Mouse (Mus musculus) gastrocnemius, postnatal 10 days (tissue): ENCODE data around the gene Ino80d. TPM values are rescaled to one million over a fixed set of nuclear protein-coding genes. Genes with fewer than 3 reads are reported as not detected.

ENCODE experiments used
- DNase-seq: peaks from one replicate; pipeline ENCODE4 v3.0.0; 2021; ENCODE audit warnings: mixed read lengths
- total RNA-seq, 2 experiments: library from RNA; stranded (reverse); gene quantifications; 2 replicates each; pipeline ENCODE4 v1.2.3; 2021

Gene Ino80d
- total RNA-seq, 2 experiments from 2014 or later: 15.6 to 21.6 TPM

- DNase-seq: no peak
Measured at GRCm38 (mm10) chr1:63107614-63108327, 6.7 kb downstream of the Ino80d start.

GRCm38 (mm10) chr1:63102758-63103451, 11.6 kb downstream of the Ino80d start:
- DNase-seq: no peak

DNA sequence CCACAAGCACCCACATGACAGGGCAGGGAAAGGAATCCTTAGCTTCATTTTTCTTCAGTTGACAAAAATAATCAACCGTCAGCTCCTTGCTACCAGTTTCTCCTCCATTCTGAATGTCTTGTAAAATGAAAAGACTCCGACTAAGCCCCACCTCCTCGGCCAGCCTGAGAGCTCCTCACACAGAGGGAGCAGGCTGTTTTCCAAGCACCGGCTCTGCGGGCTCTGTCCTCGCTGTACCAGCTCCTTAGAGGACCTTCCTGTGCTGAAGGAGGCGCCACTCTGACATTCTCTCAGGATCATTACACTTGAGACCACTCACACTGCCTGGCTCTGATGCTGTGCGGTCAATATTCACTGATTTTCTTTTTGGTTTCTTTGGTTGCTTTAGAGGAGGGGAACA, 14.3 kb downstream of the Ino80d start:
- DNase-seq: no peak

GRCm38 (mm10) chr1:63098831-63099230, 15.6 kb downstream of the Ino80d start:
- DNase-seq: no peak

GRCm38 (mm10) chr1:63096071-63096470, 18.4 kb downstream of the Ino80d start:
- no peak for DNase-seq

GRCm38 (mm10) chr1:63089795-63090194, 24.7 kb downstream of the Ino80d start:
- DNase-seq: no peak

DNA sequence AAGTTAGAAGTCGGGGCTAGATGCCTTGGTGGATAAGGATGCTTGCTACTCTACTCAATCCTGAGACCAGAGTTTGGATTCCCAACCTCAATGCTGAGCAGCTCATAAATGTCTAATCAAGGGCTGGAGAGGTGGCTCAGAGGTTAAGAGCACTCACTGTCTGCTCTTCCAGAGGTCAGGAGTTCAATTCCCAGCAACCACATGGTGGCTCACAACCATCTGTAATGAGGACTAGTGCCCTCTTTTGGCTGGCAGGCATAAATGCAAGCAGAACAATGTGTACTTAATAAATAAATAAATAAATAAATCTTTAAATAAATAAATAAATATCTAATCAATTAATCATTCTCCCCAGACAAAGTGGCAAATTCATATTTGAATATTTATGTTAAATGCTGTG, 25.9 kb downstream of the Ino80d start:
- DNase-seq: no peak

DNA sequence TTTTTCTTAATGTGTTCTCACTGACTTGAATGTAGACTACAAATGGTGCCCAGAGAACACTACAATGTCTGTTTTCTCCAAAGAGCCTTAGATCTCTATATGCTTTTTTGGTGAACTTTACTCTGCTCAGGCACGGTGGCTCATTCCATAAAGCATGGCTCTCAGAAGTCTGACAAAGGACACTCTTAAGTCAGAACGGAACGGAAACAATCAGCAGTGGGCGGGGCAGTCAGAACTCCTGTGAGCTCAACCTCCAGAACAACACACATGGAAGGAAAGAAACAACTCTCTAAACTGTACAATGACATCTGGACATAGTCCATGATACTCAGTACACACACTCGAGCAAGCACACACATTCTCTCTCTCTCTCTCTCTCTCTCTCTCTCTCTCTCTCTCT, 34.2 kb downstream of the Ino80d start:
- no peak for DNase-seq

DNA sequence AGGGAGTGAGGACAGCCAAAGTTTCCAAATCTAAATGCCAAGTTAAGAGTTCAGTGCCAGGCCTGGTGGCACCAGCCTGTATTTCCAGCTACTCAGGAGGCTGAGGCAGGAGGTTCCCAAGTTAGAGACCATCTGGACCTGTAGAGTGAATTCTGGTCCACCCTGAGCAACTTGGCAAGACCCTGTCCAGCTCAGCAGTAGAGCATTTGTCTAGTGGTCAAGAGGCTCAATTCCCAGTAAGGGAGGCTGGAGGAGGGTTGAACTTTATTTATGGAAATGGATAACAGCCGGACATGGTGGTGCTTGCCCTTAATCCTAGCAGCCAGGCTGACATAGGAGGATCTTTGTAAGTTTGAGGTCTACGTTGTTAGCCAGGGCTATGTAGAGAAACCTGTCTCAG, 38.1 kb downstream of the Ino80d start:
- DNase-seq: no peak

- no peak for DNase-seq
Measured at GRCm38 (mm10) chr1:63071379-63071778, 43.1 kb downstream of the Ino80d start.

DNA sequence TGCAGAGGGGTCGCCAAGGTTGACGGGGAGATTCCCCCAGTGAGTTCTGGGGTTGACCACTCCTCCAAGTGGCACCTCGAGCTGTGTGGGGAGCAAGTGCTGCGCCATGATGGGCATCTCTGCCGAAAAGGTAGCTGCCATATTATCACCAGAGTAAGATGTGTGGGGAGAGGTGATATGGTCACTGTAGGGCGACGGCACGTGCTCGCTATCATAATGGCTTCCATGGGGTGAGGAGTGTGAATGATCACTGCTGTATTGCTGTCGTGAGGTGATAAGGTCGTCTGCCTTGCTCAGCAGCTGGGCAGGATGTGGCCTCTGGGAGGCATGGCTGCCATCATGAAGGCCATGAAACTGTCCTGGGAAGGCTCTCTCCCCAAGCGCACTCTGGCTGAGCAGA, 56.1 kb downstream of the Ino80d start:
- no peak for DNase-seq

- no peak for DNase-seq
Measured at GRCm38 (mm10) chr1:63057849-63058248, 56.6 kb downstream of the Ino80d start.

DNA sequence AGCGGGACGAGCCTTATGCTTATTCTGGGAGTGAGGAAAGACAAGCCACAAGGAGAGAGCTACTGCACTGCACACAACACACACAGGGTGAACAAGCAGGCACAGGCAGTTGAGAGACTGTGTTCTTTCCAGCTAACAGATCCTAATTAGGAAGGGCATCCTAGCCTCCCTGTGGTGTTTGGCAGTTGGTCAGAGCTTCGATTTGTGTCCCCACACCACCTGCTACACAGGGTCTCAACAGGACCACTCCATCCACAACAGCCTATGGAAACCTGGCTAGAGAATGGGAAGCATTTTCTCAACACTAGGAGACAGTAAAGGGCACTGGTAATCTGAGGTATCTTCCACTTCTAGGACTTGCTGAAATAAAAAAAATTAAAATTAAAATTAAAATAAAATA, 57.1 kb downstream of the Ino80d start:
- no peak for DNase-seq

DNA sequence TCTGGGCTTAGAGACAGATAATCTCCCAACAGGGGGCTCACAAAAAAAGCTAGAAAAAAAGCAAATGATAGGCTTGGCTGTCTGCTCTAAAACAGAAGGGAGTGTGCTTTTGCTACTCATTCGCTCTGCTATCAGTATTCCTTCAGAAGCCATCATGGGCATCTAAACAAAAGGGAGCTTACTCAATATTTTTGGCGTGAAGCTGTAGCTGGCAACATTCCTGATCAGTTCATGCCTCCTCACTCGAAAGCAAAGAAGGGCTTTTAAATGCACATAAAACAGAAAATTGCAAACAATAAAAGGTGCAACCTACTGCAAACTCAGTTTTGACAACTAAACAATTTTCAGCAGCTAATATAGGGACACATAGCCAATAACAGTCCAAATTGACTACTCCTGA, 59.1 kb downstream of the Ino80d start:
- DNase-seq: no peak

GRCm38 (mm10) chr1:63050866-63051265, 63.6 kb downstream of the Ino80d start:
- DNase-seq: no peak

GRCm38 (mm10) chr1:63049977-63050376, 64.5 kb downstream of the Ino80d start:
- DNase-seq: no peak

DNA sequence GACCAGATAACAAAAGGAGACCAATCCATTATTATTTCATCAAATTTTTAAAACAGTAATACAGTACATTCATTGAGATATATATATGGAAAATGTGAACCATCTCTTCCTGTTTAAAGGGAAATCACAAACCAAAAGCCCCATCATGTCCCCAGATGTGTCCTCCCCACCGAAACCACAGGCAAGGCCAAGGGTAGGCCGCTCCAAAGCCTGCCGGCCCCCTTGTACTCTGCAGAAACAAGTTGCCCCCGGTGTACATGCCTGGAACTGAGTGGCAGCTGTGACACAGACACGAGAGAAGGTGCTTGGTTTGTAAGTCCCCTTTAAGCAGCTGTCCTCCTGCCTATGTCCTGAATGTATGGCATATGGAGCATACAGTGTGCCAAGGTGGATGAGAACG, 66.5 kb downstream of the Ino80d start:
- no peak for DNase-seq

DNA sequence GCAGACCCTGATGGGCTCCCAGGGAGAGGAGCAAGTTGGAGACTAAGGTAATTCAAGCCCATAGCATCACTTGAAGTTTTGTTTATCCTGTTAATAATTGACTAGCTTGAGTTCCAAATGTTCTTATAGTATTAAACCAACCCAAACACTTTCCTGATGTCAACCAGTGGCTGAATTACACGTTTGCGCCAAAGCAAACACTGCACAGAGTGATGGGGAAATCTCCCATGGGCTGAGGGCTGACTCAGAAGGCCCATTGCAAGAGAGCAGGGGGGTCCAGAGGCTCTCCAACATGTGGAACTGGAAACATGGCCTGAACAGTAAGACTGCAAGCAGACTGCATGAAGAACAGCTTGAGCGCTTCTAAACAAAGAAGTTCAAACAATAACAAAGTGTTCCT, 81.5 kb downstream of the Ino80d start:
- no peak for DNase-seq

- no peak for DNase-seq
Measured at GRCm38 (mm10) chr1:63019916-63020315, 94.6 kb downstream of the Ino80d start.

DNA sequence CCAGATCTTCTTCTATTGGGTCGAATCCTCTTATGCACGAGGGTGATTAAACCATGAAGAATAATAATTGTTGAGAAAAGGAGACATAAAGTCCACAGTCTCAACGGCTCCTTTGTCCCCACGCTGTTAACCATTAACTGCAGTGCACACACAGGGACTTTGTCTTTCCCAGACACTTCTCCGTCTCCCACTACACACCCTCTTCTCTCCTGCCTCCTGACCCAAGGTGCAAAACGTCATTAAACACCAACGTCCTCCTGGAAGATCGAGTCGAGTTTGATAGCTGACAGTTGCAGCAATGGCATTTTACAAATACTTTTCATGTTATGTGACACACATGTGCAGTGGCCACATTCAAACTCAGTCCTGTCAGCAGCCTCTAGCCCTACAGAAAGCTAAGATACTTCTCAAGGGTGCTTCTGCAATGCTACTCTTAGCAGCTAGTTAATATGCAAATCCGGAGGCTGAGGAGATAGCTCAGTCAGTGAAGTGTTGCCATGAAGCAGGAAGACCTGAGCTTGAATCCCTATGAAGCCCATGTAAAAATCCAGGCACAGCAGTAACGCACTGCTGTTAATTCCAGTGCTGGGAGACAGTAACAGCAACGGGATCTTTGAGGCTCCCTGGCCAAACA, 109.3 kb downstream of the Ino80d start:
- DNase-seq: no peak

GRCm38 (mm10) chr1:63001874-63002273, 112.6 kb downstream of the Ino80d start:
- DNase-seq: no peak

DNA sequence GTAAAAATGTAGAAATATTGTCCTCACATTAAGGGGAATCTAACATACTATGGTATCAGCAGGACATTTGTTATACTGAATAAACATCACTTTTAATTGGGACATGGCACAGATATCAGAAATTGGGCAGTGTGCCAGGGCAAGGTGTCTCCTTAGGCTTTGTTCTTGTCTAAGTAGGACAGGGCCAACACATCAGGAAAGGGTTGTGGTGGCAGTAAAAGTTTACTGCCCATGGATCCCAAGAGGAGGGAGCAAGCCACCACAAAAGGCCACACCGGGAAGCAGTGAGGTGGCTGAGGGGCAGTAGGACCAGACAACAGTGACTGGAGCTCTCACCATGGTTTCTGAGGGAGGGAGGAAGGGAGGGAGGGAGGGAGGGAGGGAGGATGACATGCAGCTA, 121.1 kb downstream of the Ino80d start:
- DNase-seq: no peak

GRCm38 (mm10) chr1:62992648-62993047, 121.8 kb downstream of the Ino80d start:
- no peak for DNase-seq

DNA sequence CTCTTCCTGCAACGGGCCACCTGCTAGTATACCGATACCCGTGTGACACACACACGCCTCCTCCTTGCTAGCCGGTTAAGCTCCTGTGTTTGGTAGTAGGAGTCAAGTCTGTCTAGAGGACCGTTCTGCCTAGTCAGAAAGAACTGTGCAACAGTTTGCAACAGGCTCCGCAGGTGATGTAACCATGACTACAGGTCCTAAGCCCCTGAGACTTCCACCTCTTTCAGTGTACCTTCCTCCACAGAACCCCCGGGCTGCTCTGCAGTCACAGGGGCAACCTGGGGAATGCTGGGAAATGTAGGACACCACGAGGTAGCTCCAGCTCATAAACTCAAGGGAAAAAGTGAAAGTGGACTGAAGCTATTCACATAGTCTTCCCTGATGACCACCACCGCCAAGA, 123.4 kb downstream of the Ino80d start:
- no peak for DNase-seq
